Mouse (Mus musculus): ENCODE results near the gene Sprr2j-ps.

DNA sequence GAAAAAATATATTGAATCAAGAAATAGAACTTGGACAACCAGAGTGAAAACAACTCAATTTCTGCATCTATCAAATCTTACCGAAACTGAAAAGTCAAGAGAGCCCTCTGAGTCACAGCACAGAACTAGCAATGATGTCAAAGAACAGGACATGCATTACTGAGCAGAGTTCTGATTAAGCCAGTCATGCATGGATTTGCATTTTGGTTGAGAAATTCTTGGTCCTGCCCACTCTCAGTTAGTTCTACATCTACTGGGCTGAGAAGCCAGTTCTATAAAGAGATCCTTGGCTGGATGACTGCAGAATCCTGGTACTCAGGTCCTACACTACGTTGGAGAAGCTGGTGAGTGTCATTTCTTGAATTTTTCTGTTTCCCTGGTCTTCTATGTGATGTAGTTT, 44.3 kb upstream of the Sprr2j-ps start:
- TF ChIP-seq ZNF384 (IDR thresholded peaks at IDR 0.05; ENCODE audit: low read depth, low read length), result no peak
- no peak for TF ChIP-seq CHD2 (IDR thresholded peaks at IDR 0.05; ENCODE audit: low read depth, low read length)
- no peak for TF ChIP-seq HCFC1 (IDR thresholded peaks at IDR 0.05; ENCODE audit: borderline replicate concordance, insufficient read depth, low read length)
